Mouse (Mus musculus): ENCODE measurements around the gene Ppp4r4. TPM values are rescaled to one million over a fixed set of nuclear protein-coding genes. Genes with fewer than 3 reads are reported as not detected.
"Not testable (repeated sequence)": the region's sequence is repeated elsewhere in the genome, so short reads cannot be mapped to it uniquely, and the experiment has no call there.

Gene Ppp4r4
- 16.0 and 16.9 TPM in 2 replicates for polyA plus RNA-seq (2012; rRNA removed)

DNA sequence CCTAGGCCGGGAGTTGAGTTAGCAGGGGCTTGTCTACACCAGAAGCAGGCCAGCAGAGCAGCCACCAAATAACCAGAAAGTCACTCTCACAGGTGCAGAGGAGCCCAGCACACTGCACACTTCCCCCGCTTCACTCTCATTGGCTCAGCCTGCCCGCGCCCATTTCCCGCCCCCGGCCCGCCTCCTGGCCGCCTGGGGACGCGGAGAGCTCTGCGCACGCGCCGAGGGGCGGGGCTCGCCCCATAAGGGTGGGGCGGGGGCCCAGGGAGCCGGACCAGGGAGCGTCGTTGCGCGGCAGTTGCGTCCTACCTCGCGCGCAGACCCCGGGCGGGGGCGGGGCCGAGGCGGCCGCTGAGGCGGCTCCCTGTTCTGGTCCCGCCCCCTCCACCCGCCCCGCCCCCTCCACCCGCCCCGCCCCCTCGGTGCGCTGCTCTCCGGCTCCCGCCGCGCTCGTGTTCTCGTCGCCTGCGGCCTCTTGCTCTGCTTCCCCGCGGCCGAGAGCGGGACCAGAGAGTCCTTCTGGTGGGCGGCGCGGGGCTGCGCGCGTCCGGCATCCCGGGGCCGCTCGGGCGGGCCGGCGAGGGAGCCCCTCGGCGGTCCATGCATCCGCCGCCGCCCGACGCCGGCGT, at the start of gene Ppp4r4:
Gene Ppp4r4 (plus strand): TSS at position 264 of the 629 bp plus-strand sequence.
- TF ChIP-seq POLR2A (IDR thresholded peaks at IDR 0.05; ENCODE audit: extremely low read depth, insufficient read depth, low read length) (peak; percentile 28; the same call in 1 of the 2 replicates), CTCF (IDR thresholded peaks at IDR 0.05; ENCODE audit: extremely low read depth, insufficient read depth, low read length) (no peak)
- Histone ChIP-seq H3K4me1 (ENCODE audit: control insufficient read depth, insufficient read depth, low read length) (no peaks in the 10 kb centered on the region), H3K27ac (ENCODE audit: insufficient read depth, low read length) (peak within 1 kb of the TSS; percentile 40; the same call in 1 of the 2 replicates), H3K4me3 (ENCODE audit: insufficient read depth, low read length) (peak within 1 kb of the TSS; percentile 82)

- TF ChIP-seq CTCF (IDR thresholded peaks at IDR 0.05; ENCODE audit: extremely low read depth, insufficient read depth, low read length) (no peak), POLR2A (IDR thresholded peaks at IDR 0.05; ENCODE audit: extremely low read depth, insufficient read depth, low read length) (no peak)
- Histone ChIP-seq H3K4me1 (ENCODE audit: control insufficient read depth, insufficient read depth, low read length) (no peaks in the 10 kb centered on the region), H3K4me3 (ENCODE audit: insufficient read depth, low read length) (no peak overlapping the region), H3K27ac (ENCODE audit: insufficient read depth, low read length) (no peak overlapping the region)
These were observed 49.3 kb upstream of the Ppp4r4 start for GRCm38 (mm10) chr12:103482781-103483180.

- not testable (repeated sequence) for H3K4me1 ChIP-seq (ENCODE audit: control insufficient read depth, insufficient read depth, low read length); H3K4me3 ChIP-seq (ENCODE audit: insufficient read depth, low read length)
These were observed 47.7 kb upstream of the Ppp4r4 start for GRCm38 (mm10) chr12:103484200-103484972.

GRCm38 (mm10) chr12:103486726-103487125, 45.4 kb upstream of the Ppp4r4 start:
- no peak for TF ChIP-seq POLR2A (IDR thresholded peaks at IDR 0.05; ENCODE audit: extremely low read depth, insufficient read depth, low read length)
- TF ChIP-seq CTCF (IDR thresholded peaks at IDR 0.05; ENCODE audit: extremely low read depth, insufficient read depth, low read length) = no peak
- no peaks in the 10 kb centered on the region for H3K4me1 ChIP-seq (ENCODE audit: control insufficient read depth, insufficient read depth, low read length)
- H3K4me3 ChIP-seq (ENCODE audit: insufficient read depth, low read length) = no peak overlapping the region
- no peak overlapping the region for H3K27ac ChIP-seq (ENCODE audit: insufficient read depth, low read length)

More at GRCm38 (mm10) chr12:103484200-103484972, 47.7 kb upstream of the Ppp4r4 start:
- H3K27ac ChIP-seq (ENCODE audit: insufficient read depth, low read length) = not testable (repeated sequence)

DNA sequence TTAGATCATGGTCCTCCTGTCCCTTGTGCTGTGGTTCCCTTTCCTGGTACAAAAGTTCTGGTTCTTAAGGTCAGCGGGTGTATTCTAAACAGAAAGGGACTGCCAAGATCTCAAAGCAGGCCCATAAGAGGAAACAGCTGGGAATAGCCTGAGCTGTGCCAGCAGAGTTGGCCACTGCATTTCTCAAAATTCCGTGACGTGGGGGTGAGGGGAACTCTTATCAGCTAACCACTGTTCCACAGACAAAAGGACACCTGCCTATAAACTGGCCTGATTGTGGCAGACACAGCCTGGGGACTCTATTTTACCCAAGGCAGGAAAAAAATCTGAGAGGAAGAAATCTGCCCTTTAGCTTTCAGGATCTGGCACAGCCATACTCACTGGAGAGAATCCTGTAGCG, 44.8 kb upstream of the Ppp4r4 start:
- TF ChIP-seq POLR2A (IDR thresholded peaks at IDR 0.05; ENCODE audit: extremely low read depth, insufficient read depth, low read length) (no peak), CTCF (IDR thresholded peaks at IDR 0.05; ENCODE audit: extremely low read depth, insufficient read depth, low read length) (no peak)
- no peaks in the 10 kb centered on the region for H3K4me1 ChIP-seq (ENCODE audit: control insufficient read depth, insufficient read depth, low read length)
- no peak overlapping the region for H3K4me3 ChIP-seq (ENCODE audit: insufficient read depth, low read length)
- H3K27ac ChIP-seq (ENCODE audit: insufficient read depth, low read length) = no peak overlapping the region

- TF ChIP-seq CTCF (IDR thresholded peaks at IDR 0.05; ENCODE audit: extremely low read depth, insufficient read depth, low read length) (no peak), POLR2A (IDR thresholded peaks at IDR 0.05; ENCODE audit: extremely low read depth, insufficient read depth, low read length) (no peak)
- no peak overlapping the region for H3K4me3 ChIP-seq (ENCODE audit: insufficient read depth, low read length)
- no peak overlapping the region for H3K27ac ChIP-seq (ENCODE audit: insufficient read depth, low read length)
- no peaks in the 10 kb centered on the region for H3K4me1 ChIP-seq (ENCODE audit: control insufficient read depth, insufficient read depth, low read length)
These were observed 44.3 kb upstream of the Ppp4r4 start for GRCm38 (mm10) chr12:103487750-103488149.

- Histone ChIP-seq H3K4me1 (ENCODE audit: control insufficient read depth, insufficient read depth, low read length) (no peaks in the 10 kb centered on the region), H3K27ac (ENCODE audit: insufficient read depth, low read length) (no peak overlapping the region), H3K4me3 (ENCODE audit: insufficient read depth, low read length) (no peak overlapping the region)
- TF ChIP-seq CTCF (IDR thresholded peaks at IDR 0.05; ENCODE audit: extremely low read depth, insufficient read depth, low read length) (no peak), POLR2A (IDR thresholded peaks at IDR 0.05; ENCODE audit: extremely low read depth, insufficient read depth, low read length) (no peak)
These were observed 40.9 kb upstream of the Ppp4r4 start for GRCm38 (mm10) chr12:103491091-103491730.

GRCm38 (mm10) chr12:103492767-103493166, 39.3 kb upstream of the Ppp4r4 start:
- no peak overlapping the region for H3K4me3 ChIP-seq (ENCODE audit: insufficient read depth, low read length)

DNA sequence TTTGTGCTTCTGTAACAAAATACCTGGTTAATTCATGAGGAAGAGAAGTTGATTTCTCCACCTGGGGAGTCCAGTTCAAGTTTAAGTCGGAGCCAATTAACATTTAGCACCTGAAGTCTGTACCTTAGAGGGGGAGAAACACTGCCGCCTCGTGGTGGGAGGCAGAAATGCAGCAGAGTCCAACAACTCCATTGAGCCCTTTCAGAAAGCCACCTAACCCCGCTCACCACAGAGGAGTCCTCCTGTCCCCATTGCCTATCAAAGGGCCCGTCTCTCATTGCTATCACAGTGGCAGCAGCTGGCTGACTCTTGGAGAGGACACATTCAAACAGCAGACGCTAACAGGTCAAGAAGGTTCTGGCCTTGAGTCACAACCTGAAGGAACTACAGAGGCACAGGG, 37.6 kb upstream of the Ppp4r4 start:
- no peaks in the 10 kb centered on the region for H3K4me1 ChIP-seq (ENCODE audit: control insufficient read depth, insufficient read depth, low read length)
- H3K4me3 ChIP-seq (ENCODE audit: insufficient read depth, low read length) = no peak overlapping the region
- H3K27ac ChIP-seq (ENCODE audit: insufficient read depth, low read length) = no peak overlapping the region
- TF ChIP-seq CTCF (IDR thresholded peaks at IDR 0.05; ENCODE audit: extremely low read depth, insufficient read depth, low read length) (peak; percentile 67), POLR2A (IDR thresholded peaks at IDR 0.05; ENCODE audit: extremely low read depth, insufficient read depth, low read length) (no peak)

More at GRCm38 (mm10) chr12:103492767-103493166, 39.3 kb upstream of the Ppp4r4 start:
- no peaks in the 10 kb centered on the region for H3K4me1 ChIP-seq (ENCODE audit: control insufficient read depth, insufficient read depth, low read length)
- TF ChIP-seq POLR2A (IDR thresholded peaks at IDR 0.05; ENCODE audit: extremely low read depth, insufficient read depth, low read length) = no peak
- peak; percentile 84 for TF ChIP-seq CTCF (IDR thresholded peaks at IDR 0.05; ENCODE audit: extremely low read depth, insufficient read depth, low read length)
- H3K27ac ChIP-seq (ENCODE audit: insufficient read depth, low read length) = no peak overlapping the region

Measured in cortical plate, adult 2 months (tissue).